Mouse (Mus musculus) gastrocnemius, adult 2 months (tissue): ENCODE results near the gene Atp2b4. TPM values are rescaled to one million over a fixed set of nuclear protein-coding genes. Genes with fewer than 3 reads are reported as not detected.
"Not testable (repeated sequence)": the region's sequence is repeated elsewhere in the genome, so short reads cannot be mapped to it uniquely, and the experiment has no call there.

Experiments used
- DNase-seq: peaks from one replicate; pipeline ENCODE4 v3.0.0; 2022
- H3K27ac ChIP-seq: fragments of 200-600 bp; 2 replicates; pipeline ENCODE4 v1.8.1; 2022; ENCODE audit warnings: mild to moderate bottlenecking
- H3K4me3 ChIP-seq: fragments of 200-600 bp; 2 replicates; pipeline ENCODE4 v1.8.1; 2022; ENCODE audit warnings: mild to moderate bottlenecking, moderate library complexity
- CTCF ChIP-seq: fragments of 200-600 bp; IDR thresholded peaks from 2 replicates; pipeline ENCODE4 v1.8.1; 2022; ENCODE audit warnings: antibody characterized with exemption, mild to moderate bottlenecking, moderate library complexity
- intact Hi-C: fragments of 180-260 bp; cut with DNase I; formaldehyde crosslinking; loops from one replicate; pipeline ENCODE4 v1.15.1; 2025
- total RNA-seq, 2 experiments: library from RNA; stranded (reverse); gene quantifications; 2 replicates each; pipeline ENCODE4 v1.2.3; 2021

Atp2b4 gene
- total RNA-seq, 2 experiments from 2014 or later = 9.0 to 12.0 TPM

DNA sequence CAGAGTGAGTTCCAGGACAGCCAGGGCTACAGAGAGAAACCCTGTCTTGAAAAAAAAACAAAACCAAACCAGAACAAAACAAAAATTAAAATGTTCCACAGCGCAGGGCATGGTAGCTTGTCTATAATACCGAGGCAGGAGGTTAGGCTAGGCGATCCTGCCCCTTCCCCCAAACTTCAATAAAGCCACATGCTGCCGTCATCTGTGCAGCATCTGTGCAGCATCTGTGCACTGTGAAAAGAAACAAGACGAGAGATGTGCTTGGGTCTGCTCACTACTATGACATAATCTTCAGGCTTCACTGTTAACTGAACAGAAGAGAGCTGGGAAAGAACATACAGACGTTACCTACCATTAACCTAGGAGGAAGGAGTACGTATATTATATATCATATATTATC is 80.5 kb downstream of the Atp2b4 start:
- no peak for TF ChIP-seq CTCF

DNA sequence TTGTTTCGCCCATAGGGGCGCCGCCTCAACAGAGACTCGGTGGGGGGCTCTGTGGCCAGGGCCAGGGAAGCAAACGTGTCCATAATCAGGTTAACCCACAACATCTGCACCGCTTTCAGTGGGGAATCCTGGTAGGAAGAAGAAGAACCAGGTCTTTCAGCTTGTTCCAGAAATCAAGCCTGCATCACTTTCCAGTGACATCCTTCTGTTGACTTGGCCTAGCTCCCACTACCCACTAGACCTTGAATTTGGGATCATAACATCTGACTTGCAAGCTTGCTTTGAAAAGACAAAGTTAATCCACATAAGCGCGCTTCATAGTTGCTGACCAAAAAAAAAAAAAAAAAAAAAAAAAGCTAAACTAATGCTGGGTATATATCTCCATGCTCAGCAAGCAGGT is 82.1 kb downstream of the Atp2b4 start:
- Histone ChIP-seq H3K27ac (no peak overlapping the region), H3K4me3 (no peak overlapping the region)
- no peak for TF ChIP-seq CTCF
- no peak for DNase-seq
- intact Hi-C loops = loop anchor here (5.0 kb wide), 1 partner anchor 336 kb away; no protein-coding TSS in a partner anchor

More for the DNA sequence above, 80.5 kb downstream of the Atp2b4 start:
- no peak for DNase-seq
- Histone ChIP-seq H3K27ac (no peak overlapping the region), H3K4me3 (no peak overlapping the region)
- intact Hi-C loops = no loop called here

DNA sequence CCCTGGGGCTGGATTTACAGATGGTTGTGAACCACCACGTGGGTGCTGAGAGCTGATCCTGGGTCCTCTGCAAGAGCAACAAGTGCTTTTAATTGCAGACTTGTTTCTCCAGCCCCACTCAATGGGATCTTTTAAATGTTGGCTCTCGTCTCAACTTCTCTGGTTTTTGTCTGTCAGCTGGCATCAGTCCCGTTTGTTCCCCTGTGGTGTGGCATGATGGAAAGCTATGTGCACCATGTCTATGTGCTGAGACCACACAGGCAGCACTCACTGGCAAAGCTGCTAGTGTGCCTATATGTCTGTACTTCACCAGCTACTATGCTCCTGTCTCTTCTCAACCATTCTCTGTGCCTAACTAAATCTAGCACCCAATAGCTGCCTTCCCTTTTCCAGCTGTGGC is 82.5 kb downstream of the Atp2b4 start:
- no peak for DNase-seq
- intact Hi-C loops = loop anchor here (5.0 kb wide), 1 partner anchor 336 kb away; no protein-coding TSS in a partner anchor
- Histone ChIP-seq H3K4me3 (no peak overlapping the region), H3K27ac (no peak overlapping the region)
- no peak for TF ChIP-seq CTCF

DNA sequence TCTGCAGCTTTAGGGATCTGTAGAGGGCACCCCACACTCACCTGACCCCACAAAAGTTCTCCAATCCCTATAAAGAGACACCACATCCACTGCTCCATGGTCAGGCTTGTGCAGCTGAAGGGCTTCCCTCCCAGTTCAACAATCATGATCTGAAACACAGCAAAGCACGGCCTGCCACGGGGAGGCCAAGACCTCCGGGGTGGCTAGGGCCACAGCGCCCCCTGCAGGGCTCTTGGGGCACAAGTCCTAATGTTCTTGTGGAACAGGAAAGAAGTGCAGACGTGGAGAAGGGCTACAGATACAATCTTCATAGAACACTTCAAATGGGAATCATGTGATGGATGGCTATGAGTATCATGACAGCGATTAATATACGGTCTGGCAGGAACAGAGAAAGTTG is 84.4 kb downstream of the Atp2b4 start:
- TF ChIP-seq CTCF = peak; percentile 90
- Histone ChIP-seq H3K4me3 (no peak overlapping the region), H3K27ac (no peak overlapping the region)
- intact Hi-C loops = loop anchor here (1.0 to 5.0 kb wide), 2 partner anchors 84 to 334 kb away; no protein-coding TSS in a partner anchor
- DNase-seq = peak; percentile 82

DNA sequence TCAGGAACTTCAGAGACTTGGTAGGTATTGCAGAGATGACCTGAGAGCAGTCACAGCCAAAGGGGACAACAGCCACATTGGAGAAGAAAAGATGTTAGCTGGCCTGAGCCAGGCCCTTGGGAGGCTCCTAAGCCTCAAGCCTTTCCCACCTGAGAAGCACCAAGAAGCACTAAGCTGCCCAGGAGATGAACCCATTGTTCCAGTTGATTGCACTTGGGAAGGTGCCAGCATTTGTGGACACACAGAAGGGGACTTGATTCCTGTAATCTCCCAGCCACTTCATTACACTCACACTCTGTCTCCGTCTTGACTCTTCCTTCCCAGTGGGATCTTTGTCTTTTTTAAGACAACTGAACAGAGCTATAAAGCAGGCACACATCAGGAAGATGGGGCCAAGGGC is 85.7 kb downstream of the Atp2b4 start:
- TF ChIP-seq CTCF = no peak
- no peak overlapping the region for H3K4me3 ChIP-seq
- intact Hi-C loops = loop anchor here (5.0 kb wide), 1 partner anchor 333 kb away; no protein-coding TSS in a partner anchor
- no peak overlapping the region for H3K27ac ChIP-seq
- DNase-seq = no peak

DNA sequence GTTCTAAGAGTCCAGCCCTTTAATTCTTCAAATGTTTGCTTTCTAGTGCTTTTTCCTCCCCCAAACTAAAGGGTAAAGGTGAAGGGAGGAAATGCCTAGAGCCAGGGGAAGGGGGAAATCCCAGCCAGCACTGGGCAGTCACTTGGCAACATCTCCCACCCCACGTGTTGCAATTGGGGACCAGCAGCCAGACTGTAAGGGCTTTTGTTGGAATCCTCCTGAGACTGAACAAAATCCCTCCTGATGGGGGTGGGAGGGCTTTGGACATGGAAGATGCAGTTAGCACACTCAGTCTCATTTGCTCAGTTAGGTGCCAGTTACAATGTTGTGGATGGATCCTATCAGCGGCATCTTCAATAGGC is 87.9 kb downstream of the Atp2b4 start:
- H3K4me3 ChIP-seq = no peak overlapping the region
- no peak for TF ChIP-seq CTCF
- intact Hi-C loops = no loop called here
- peak; percentile 38 for DNase-seq
- H3K27ac ChIP-seq = peak overlapping the region; percentile 17; the same call in 1 of the 2 replicates

DNA sequence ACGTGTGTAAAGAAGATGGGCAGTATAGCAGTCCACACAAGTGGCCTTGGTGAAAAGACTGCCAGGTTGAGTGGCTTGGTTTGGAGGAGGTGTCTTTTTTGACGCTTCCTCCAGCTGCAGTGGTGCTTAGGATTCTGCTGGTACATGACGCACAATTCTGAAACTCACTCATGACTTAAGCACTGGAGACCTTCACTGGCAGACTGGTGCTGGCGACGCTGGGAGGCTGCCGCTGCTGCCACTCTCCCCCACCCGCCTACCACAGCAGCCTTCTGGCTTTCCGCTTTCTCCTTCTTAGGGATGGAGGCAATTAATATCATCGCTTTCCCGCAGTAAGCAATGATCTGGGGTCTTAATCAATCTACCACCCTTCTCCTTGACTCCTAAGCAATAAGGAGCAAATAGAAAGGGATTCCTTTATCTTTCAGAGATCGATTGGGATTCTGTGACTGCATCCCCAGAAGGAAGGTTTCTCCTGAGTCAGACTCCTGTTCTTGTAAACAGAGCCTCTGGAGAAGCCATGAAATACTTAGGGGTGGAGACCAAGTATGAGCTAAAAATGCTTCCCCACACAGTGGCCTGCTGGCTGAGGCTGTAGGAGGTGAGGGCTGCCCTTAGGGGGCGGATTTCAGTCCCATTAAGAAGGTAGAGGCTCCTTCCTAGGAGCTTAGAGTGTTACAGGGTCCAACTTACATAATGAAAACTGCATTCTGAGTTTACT is 88.4 kb downstream of the Atp2b4 start:
- no peak for DNase-seq
- Histone ChIP-seq H3K4me3 (no peak overlapping the region), H3K27ac (peak overlapping the region; percentile 17; the same call in 1 of the 2 replicates)
- intact Hi-C loops = no loop called here
- peak; percentile 29 for TF ChIP-seq CTCF

DNA sequence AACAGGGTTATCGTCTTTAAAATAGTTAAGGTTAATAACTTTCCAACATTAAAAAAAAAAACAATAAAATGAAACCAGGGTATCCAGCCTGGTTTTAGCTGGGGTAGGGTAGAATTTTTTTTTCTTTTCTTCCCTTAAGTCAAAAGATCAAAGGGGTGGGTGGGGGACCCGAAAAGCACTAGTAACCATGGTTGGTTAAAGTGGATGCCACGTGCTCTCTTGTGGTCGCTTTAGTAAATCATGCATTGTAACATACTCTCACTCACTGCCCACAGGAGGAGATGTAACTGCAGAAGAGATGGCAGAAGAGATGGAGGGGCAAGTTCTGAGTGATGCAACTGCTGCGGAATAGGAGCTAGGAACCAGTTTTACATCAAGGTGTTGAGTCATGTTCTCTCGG is 89.5 kb downstream of the Atp2b4 start:
- no peak overlapping the region for H3K4me3 ChIP-seq
- no peak overlapping the region for H3K27ac ChIP-seq
- intact Hi-C loops = no loop called here
- DNase-seq = no peak
- no peak for TF ChIP-seq CTCF

DNA sequence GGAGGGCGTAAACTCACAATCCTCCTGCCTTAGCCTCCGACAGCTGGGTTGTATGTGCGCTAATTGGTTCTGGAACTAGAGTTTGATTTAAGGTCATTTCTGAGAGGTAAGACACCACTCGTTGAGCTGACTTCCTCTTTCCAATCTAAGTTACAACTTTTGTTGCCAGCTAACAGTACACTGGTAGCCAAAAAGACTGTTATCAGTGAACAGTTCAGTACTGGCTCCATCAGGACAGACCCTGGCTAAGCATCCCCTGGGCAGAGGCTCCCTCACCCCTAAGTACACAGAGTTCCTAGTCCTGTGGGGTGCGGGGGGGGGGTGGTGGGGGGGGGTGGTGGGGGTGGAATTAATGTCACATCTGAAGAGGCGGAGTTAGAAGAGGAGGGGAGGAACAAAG is 89.9 kb downstream of the Atp2b4 start:
- no peak overlapping the region for H3K27ac ChIP-seq
- TF ChIP-seq CTCF = no peak
- H3K4me3 ChIP-seq = no peak overlapping the region
- intact Hi-C loops = no loop called here
- DNase-seq = no peak

DNA sequence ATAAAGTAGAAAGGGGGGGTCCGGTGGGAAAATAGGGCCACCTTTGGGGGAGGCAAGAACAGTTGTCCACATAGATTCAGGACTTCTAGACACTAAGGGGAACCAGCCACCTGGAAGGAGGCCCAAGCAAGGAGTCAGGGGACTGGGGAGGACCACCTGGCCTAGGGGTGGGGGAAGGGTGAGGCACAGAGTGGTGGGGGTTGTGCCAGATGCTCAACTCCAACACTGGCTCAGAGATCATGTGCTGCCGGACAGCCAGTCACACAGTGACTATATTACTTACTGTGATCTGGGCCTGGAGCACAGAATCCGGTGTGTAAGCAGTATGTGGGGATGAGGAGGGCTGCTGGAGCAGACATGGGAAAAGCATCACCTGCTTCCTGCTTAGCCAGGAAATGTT is 91.5 kb downstream of the Atp2b4 start:
- DNase-seq = no peak
- intact Hi-C loops = no loop called here

DNA sequence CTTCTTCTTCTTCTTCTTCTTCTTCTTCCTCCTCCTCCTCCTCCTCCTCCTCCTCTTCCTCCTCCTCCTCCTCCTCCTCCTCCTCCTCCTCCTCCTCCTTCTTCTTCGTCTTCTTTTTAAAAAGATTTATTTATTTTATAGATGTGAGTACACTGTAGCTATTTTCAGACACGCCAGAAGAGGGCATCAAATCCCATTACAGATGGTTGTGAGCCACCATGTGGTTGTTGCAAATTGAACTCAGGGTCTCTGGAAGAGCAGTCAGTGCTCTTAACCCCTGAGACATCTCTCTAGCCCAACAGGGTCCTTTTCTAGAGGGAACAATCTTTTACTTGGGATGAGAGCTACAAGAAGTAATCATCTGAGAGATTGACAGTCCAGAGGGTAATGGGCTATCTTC is 99.0 kb downstream of the Atp2b4 start:
- TF ChIP-seq CTCF = peak; percentile 54
- DNase-seq, H3K27ac ChIP-seq, intact Hi-C loops, H3K4me3 ChIP-seq: not testable (repeated sequence)

More for the DNA sequence above, 91.5 kb downstream of the Atp2b4 start:
- TF ChIP-seq CTCF = no peak
- H3K4me3 ChIP-seq = no peak overlapping the region
- H3K27ac ChIP-seq = no peak overlapping the region

DNA sequence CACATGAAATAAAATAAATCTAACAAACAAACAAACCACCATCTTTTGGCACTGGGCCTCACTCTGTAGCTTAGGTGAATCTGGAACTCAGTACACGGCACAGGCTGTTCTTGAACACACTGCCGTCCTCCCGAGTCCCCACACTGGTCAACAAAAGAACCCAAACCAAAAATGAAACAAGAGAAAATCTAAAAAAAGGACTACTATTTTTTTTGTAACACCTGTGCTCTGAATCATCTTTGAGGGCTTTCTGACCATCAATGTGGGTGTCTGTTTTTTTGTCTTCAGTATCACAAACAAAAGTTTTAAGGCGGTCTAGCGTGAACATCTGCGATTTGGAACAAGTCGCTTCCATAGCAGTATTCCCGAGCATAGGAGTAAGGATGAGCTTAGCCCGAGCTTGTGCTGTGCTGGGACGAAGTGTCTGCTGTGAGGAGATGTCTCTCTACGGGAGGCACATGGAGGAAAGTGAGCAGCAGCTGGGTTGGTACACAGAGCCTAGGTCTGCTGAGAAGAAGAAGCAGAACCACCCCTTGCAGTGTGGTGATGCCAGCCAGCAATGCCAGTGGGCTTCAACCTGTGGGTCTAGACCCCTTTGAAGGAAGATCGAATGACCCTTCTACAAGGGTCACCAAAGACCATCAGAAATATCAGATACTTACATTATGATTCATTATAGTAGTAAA is 102.8 kb downstream of the Atp2b4 start:
- DNase-seq = no peak
- no peak overlapping the region for H3K4me3 ChIP-seq
- no peak overlapping the region for H3K27ac ChIP-seq
- no peak for TF ChIP-seq CTCF
- intact Hi-C loops = no loop called here

DNA sequence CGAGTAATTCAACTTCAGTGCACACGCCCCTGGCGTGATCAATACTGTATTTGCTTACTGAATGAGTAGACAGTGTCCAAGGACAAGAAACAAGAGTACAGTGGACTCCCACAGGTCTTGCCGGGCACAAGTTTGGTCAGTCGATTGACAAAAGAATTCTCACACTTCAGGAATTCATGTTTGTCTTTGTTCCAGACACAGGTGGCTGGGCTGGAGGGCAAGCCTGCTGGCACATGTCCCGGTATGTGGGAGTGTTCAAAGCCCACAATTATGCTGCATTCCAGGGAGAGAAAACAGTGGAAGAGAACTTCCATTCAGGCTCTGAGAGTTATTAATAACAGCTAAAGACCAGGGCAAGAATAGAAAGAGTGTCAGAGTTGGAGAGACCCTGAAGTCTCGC is 104.9 kb downstream of the Atp2b4 start:
- peak; percentile 43 for DNase-seq
- intact Hi-C loops = no loop called here
- no peak overlapping the region for H3K27ac ChIP-seq
- TF ChIP-seq CTCF = no peak
- no peak overlapping the region for H3K4me3 ChIP-seq
